Mouse (Mus musculus): ENCODE data around the gene Cdc42ep1.

The Cdc42ep1 gene

GRCm38 (mm10) chr15:78850059-78850824 is 7.8 kb downstream of the Cdc42ep1 start:
- no peak for DNase-seq

GRCm38 (mm10) chr15:78850944-78851343 is 8.5 kb downstream of the Cdc42ep1 start:
- DNase-seq, result no peak

DNA sequence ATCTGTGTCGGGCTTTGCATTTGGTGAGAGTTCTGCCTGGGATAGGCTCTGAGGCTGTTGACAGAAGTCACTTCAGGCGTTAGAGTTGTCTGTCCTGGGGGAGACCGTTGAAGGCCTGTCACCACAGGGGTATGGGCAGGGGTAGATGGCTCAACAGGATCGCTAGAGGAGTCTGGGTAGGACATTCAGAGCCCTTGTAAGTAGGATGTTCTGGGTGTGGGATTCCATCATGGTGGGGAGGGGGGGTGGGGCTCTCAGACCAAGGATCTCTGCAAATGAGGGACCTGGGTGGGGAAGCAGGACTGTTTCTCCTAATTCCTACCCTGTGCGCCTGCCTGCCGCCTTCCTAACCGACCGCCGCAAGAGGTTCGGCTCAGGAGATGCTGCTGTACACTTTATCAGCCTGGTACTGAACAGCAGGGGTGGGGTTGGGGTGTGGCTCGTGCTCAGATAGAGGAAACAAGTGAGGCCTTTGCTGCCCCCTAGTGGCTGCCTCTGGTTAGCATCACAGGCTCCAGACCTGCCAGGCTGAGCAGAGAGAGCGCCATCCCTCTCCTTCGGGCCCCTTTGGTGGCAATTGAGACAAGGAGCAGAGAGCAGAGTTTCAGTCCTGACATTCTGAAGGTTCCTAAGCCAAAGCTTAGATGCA is 9.2 kb downstream of the Cdc42ep1 start:
- DNase-seq, result peak; percentile 84 to 94

DNA sequence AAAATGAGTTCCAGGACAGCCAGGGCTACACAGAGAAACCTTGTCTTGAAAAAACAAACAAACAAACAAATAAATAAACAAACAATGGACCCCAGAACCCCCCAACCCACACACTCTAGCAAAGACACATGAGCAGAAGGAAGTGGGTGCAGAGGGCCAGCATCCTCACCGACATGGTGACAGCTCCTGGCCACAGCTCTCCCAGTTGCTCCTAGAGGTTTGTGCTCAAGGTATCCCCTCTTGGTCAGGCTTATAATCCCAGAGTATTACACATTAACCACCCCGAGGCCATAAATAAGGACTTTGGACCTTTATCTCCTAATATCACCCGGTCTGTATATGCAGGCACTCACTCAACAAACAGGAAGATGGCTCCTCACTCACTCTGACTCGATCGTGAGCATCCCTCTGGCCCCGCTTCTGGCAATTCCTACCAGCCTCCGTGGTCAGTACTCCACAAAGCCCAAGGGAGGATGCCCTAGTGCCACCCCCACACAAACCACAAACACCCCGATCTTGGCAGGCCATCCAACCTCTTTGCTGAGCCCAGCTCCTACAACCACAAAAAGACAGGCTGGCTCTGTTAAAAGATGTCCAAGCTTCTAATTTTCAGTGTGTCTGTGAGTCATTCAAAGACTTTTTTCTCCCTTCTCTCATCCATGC is 13.0 kb downstream of the Cdc42ep1 start, which contains the start of gene Lgals2:
Lgals2 (minus strand) TSS at position 227 of the 663 bp plus-strand sequence.
- DNase-seq, result no peak

- no peak for DNase-seq
Measured at GRCm38 (mm10) chr15:78857009-78857408, 14.6 kb downstream of the Cdc42ep1 start.

DNA sequence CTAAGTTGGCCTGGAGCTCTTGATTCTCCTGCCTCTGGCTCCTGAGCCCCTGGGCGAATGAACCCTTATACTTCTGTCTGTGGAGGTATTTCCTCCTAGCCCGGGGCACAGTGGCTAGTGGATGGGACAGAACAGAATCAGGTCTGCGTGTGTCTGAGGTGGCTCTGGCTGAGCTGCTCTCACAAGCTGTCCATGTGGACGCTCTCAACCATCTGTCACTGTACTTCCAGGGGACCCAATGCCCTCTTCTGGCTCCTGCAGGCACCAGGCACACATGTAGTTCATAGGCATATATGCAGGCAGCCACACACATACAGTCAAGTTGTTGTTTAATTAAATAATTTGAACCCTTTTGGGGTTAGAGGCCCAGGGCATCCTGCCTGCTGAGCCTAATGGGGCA is 16.9 kb downstream of the Cdc42ep1 start:
- no peak for DNase-seq

GRCm38 (mm10) chr15:78859714-78860113 is 17.3 kb downstream of the Cdc42ep1 start:
- no peak for DNase-seq

DNA sequence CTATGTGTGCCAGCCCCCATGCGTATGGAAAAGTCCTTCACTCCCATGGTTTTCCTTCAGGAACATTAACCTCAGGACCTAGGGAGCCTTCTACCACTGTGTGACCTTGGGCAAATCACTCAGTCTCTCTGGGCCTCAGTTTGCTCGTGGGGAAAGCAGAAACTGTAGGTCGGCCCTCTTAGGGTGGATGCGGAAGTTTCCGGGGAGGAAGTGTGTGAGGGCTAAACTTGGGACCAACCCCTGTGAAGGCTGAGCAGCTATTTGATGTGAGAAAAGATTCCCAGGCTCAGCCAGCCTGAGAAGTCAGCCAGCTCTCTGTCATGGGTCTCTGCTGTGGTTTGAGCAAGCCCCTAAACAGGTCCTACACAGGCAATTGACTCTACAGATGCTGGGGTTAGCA is 19.9 kb downstream of the Cdc42ep1 start:
- DNase-seq, result no peak

GRCm38 (mm10) chr15:78863154-78863553 is 20.7 kb downstream of the Cdc42ep1 start:
- no peak for DNase-seq

DNA sequence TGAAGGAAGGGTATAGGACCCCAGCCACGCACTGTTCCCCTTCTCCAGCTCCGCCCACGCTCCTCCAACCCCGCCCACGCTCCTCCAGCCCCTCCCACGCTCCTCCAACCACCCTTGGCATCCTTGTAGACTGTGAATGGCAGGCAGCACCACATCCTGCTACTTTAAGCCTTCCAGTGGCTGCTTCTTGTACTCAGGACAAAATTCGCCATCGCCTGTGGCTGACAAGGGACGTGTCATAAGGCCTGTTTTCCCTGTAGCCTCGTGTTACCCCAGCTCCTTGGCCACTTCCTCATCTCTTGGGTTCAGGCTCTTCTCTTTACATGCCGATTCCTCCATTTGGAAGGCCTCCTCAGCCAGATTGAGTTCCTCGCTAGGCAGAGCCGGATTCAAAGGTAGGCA is 21.4 kb downstream of the Cdc42ep1 start:
- DNase-seq, result no peak

- DNase-seq, result peak in 1 of 2 experiments; percentile 50
Measured at GRCm38 (mm10) chr15:78868398-78868797, 26.0 kb downstream of the Cdc42ep1 start.

DNA sequence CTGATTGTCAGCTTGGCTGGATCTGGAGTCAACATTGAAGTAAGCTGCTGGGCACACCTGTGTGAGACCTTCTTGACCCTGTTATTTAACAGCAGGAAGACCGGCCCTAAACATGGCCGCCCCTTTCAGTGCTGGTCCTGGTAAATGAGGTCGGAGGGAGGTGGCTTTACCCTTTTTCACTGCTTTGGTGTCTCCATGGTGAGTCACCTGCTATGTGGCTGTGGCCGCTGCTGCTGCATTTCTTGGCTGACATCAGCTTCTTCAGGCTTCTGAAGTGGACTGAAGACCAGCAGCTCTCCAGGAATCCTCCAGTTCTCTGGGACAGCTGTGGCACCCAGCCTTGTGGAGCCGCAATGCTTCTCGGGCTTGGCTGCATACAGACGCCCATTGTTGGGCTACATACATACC is 26.4 kb downstream of the Cdc42ep1 start:
- DNase-seq, result no peak

DNA sequence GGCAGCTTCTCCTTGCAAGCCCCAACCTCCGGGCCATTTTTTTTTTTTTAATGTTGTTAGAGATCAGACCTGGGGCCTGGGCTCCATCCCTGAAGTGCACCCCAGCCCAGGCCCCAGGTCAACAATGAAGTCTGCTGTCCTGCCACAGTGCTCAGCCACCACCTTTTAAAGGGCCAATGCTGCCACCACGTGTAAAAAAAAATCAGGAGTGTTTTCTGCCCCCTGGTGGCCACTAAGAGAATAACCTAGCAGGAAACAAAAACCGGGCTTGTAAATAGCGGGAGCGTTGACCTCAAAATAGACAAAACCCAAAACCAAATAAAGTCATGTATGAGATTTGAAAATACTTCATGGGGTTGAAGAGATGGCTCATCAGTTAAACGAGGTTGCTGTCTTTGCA is 27.4 kb downstream of the Cdc42ep1 start:
- DNase-seq, result peak in 1 of 2 experiments; percentile 50

- DNase-seq, result no peak
Measured at GRCm38 (mm10) chr15:78872021-78872608, 29.7 kb downstream of the Cdc42ep1 start.

GRCm38 (mm10) chr15:78873803-78874435 is 31.5 kb downstream of the Cdc42ep1 start:
- no peak for DNase-seq

DNA sequence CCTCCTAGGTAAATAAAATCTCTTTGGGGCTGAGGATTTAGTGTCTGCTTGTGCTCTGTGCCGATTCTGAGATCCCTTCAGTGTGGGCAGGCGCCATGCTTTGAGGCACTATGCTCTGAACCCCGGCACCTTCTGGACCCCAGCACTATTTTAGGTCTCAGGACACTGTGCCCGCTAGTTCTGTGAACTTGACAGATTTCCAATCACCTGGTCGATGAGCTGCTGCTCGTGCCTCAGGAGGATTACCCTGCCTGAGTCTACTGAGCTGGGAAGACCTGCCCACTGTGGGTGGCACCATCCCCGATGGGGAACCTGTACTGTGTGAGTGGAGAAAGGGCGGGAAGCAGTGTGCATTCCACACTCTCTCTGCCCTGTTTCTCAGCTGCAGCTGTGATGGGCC is 32.6 kb downstream of the Cdc42ep1 start:
- no peak for DNase-seq

DNA sequence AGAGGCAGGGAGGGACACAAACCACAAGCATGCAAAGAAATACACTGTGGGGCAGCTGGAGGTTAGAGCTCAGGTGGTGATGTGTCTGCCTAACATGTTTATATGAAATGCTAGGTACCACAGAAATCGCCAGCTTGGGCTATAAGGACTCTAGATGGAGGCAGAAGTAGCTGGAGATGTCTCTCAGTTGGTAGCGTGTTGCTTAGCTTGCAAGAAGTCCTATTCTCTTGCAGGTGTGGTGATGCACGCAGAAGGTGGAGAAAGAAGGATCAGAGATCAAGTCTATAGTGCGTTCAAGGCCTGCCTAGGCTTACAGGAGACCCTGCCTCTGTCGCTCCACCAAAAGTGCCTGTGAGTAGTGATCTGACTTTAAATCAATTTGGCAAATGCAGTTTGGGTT is 33.1 kb downstream of the Cdc42ep1 start:
- DNase-seq, result no peak

GRCm38 (mm10) chr15:78876258-78876696 is 33.9 kb downstream of the Cdc42ep1 start:
- DNase-seq, result peak; percentile 93 to 94

DNA sequence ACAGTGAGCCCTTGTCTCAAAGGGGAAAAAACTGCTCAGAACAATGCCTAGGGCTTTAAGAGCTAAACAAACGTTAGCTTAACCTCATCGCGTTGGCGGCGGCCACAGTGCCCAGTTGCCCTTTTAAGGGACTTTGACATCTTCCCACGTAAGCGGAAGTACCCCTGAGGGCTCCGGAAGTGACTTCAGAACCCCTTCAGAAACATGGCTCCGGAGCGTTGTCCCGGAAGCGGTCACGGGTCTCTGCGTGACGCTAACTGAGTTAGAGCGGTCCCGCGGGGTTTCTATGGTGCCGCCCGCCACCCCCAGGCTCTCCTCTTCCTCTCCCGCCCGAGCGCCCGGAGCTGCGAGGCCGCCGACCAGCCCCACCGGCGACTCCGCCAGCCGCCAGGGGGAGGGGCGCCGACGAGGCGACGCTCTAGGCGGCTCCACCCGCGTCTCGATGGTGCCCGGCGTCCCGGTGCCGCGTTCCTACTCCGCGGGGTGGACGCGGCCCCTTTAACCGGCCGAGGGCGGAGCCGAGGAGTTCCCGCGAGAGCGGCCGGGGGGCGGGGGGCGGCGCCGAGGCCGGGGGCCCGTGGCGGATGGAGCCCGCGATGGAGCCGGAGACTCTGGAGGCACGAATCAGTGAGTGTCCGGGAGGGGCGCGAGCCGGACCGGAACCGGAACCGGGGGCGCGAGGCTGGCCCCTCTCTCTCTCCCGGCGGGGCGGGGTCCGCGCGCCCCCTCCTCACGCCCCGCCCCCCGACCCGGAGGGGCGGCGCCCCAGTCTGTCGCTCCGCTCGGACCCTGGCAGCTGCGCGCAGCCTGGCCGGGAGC is 34.8 kb downstream of the Cdc42ep1 start, which contains the start of gene Gga1:
Gga1 (plus strand) TSS at position 200 of the 819 bp plus-strand sequence.
- DNase-seq, result peak; percentile 96 to 97

GRCm38 (mm10) chr15:78877810-78878390 is 35.5 kb downstream of the Cdc42ep1 start:
- DNase-seq, result peak; percentile 39 to 40

DNA sequence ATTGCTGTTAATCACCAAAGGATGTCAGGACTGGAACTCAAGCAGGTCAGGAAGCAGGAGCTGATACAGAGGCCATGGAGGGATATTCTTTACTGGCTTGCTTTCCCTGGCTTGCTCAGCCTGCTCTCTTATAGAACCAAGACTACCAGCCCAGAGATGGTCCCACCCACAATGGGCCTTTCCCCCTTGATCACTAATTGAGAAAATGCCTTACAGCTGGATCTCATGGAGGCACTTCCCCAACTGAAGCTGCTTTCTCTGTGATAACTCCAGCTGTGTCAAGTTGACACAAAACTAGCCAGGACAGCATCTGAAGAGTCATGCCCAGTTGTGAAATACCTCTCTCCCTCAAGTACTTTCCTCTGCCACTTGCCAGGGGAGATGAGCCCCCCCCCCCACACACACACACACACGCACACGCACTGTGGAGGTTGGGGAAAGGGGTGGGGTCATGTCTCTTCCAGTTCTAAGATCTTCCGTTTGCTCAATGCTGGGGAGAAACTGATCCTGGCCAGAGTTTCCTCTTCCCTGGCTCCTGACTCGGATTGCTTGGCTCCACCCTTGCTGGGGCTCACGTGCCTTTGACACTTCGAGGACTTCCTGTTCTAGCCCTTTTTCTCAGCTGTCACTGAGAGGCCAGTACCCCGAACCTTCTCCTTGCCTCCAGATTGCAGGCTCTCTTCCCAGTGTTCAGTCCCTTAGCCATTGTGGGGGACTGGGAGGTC is 36.5 kb downstream of the Cdc42ep1 start:
- peak in 1 of 2 experiments; percentile 27 for DNase-seq
